Mouse (Mus musculus) CH12.LX (cell line): ENCODE results near the gene Pdha2. TPM values are rescaled to one million over a fixed set of nuclear protein-coding genes. Genes with fewer than 3 reads are reported as not detected.

Experiments used
- DNase-seq: peaks from one replicate; pipeline ENCODE4 v3.0.0-alpha.2; 2013; ENCODE audit errors: extremely low read depth
- H3K27ac ChIP-seq: 2 replicates; pipeline ENCODE4 v1.5.1; 2012; ENCODE audit warnings: low read depth, mild to moderate bottlenecking, control low read depth, moderate library complexity; ENCODE audit not compliant: insufficient read depth
- H3K27me3 ChIP-seq: replicated peaks from 2 replicates; pipeline ENCODE3; 2012; ENCODE audit warnings: inconsistent platforms
- H3K36me3 ChIP-seq, 2 experiments: replicated peaks in 1 of 2; 2 replicates each; pipeline versions ENCODE3 to v1.6.1; 2012; ENCODE audit warnings: inconsistent platforms in 1 of 2, low read length in 1 of 2, mild to moderate bottlenecking in 1 of 2, mixed read lengths in 1 of 2, moderate library complexity in 1 of 2; ENCODE audit not compliant: control insufficient read depth in 1 of 2, insufficient read depth in 1 of 2
- H3K4me1 ChIP-seq, 2 experiments: 2 replicates each; pipeline ENCODE4 v1.6.1; 2012; ENCODE audit warnings: inconsistent platforms in 1 of 2, moderate library complexity in 1 of 2; ENCODE audit not compliant: insufficient read depth in 2 of 2, control insufficient read depth in 1 of 2
- H3K4me2 ChIP-seq: 2 replicates; pipeline ENCODE4 v1.6.1; 2012; ENCODE audit warnings: low read depth, mild to moderate bottlenecking, control low read depth; ENCODE audit not compliant: poor library complexity, insufficient read depth, severe bottlenecking
- H3K4me3 ChIP-seq, 3 experiments: fragments of 150-350 bp in 1 of 3; sonication (generic) in 1 of 3; replicated peaks in 1 of 3; 2 replicates each; pipeline versions ENCODE3 to v1.5.1; 2011 to 2012; ENCODE audit warnings: low read depth in 2 of 3, low read length in 2 of 3, mild to moderate bottlenecking in 2 of 3, moderate library complexity in 2 of 3, control low read depth in 1 of 3, improper control_type of control experiment in 1 of 3, inconsistent platforms in 1 of 3, mixed read lengths in 1 of 3; ENCODE audit not compliant: poor library complexity in 1 of 3
- H3K79me2 ChIP-seq: replicated peaks from 2 replicates; pipeline ENCODE4 v1.6.1; 2012; ENCODE audit warnings: mild to moderate bottlenecking, moderate library complexity; ENCODE audit not compliant: control insufficient read depth, poor library complexity, insufficient read depth, severe bottlenecking; ENCODE audit errors: extremely low read depth
- H3K9ac ChIP-seq: 2 replicates; pipeline ENCODE4 v1.6.1; 2012; ENCODE audit warnings: low read depth, mild to moderate bottlenecking, control low read depth, moderate library complexity; ENCODE audit not compliant: insufficient read depth
- H3K9me3 ChIP-seq: replicated peaks from 2 replicates; pipeline ENCODE3; 2012; ENCODE audit warnings: low read length, inconsistent platforms, mixed read lengths
- CHD2 ChIP-seq: IDR thresholded peaks from 2 replicates; pipeline ENCODE4 v1.6.1; 2011; ENCODE audit warnings: low read length, improper control_type of control experiment
- EP300 ChIP-seq: IDR thresholded peaks from 2 replicates; pipeline ENCODE4 v1.6.1; 2011; ENCODE audit warnings: low read length, improper control_type of control experiment
- GABPA ChIP-seq: IDR thresholded peaks from 2 replicates; pipeline ENCODE4 v1.6.1; 2012; ENCODE audit warnings: low read depth, low read length, improper control_type of control experiment, inconsistent platforms; ENCODE audit not compliant: insufficient replicate concordance
- IRF4 ChIP-seq: IDR thresholded peaks from 2 replicates; pipeline ENCODE4 v1.6.1; 2014; ENCODE audit warnings: low read depth, mild to moderate bottlenecking, inconsistent platforms, low read length, improper control_type of control experiment
- JUND ChIP-seq: conservative IDR thresholded peaks from 2 replicates; pipeline ENCODE4 v1.6.1; 2011; ENCODE audit warnings: low read depth, low read length, improper control_type of control experiment
- MEF2A ChIP-seq: IDR thresholded peaks from 2 replicates; pipeline ENCODE4 v1.6.1; 2014; ENCODE audit warnings: low read depth, mild to moderate bottlenecking, inconsistent platforms, low read length, improper control_type of control experiment, borderline replicate concordance
- MYC ChIP-seq: IDR thresholded peaks from 2 replicates; pipeline ENCODE4 v1.6.1; 2011; ENCODE audit warnings: low read depth, mild to moderate bottlenecking, improper control_type of control experiment, low read length
- NRF1 ChIP-seq: IDR thresholded peaks from 2 replicates; pipeline ENCODE4 v1.6.1; 2014; ENCODE audit warnings: low read depth, mild to moderate bottlenecking, inconsistent platforms, low read length, improper control_type of control experiment, moderate library complexity
- PAX5 ChIP-seq: IDR thresholded peaks from 2 replicates; pipeline ENCODE4 v1.6.1; 2012; ENCODE audit warnings: low read length, inconsistent platforms, mixed read lengths
- RAD21 ChIP-seq: IDR thresholded peaks from 2 replicates; pipeline ENCODE4 v1.6.1; 2011; ENCODE audit warnings: low read depth, mild to moderate bottlenecking, low read length, improper control_type of control experiment, moderate library complexity
- TBP ChIP-seq: conservative IDR thresholded peaks from 2 replicates; pipeline ENCODE4 v1.6.1; 2011; ENCODE audit warnings: low read depth, low read length, improper control_type of control experiment
- ZC3H11A ChIP-seq: IDR thresholded peaks from 2 replicates; pipeline ENCODE4 v1.6.1; 2012; ENCODE audit warnings: low read depth, mild to moderate bottlenecking, inconsistent platforms, low read length, improper control_type of control experiment
- ZKSCAN1 ChIP-seq: IDR thresholded peaks from 2 replicates; pipeline ENCODE4 v1.6.1; 2012; ENCODE audit warnings: low read depth, inconsistent platforms, low read length, improper control_type of control experiment, borderline replicate concordance
- ZNF384 ChIP-seq: IDR thresholded peaks from 2 replicates; pipeline ENCODE4 v1.6.1; 2012; ENCODE audit warnings: low read depth, low read length, improper control_type of control experiment, inconsistent platforms
- dilution Hi-C: fragments of 300-500 bp; cut with MboI; formaldehyde crosslinking; loops from 2 replicates; pipeline ENCODE4 v1.14.3; 2020; ENCODE audit warnings: low sequenced_read_pairs; ENCODE audit not compliant: extremely low pct_unique_long_range_greater_than_20kb, extremely low pct_ligation_motif_present
- in situ Hi-C: fragments of 300-500 bp; cut with MboI; formaldehyde crosslinking; loops from 3 replicates; pipeline ENCODE4 v1.14.3; 2019; ENCODE audit warnings: low sequenced_read_pairs, low pct_ligation_motif_present, low pct_unique_long_range_greater_than_20kb, mixed read lengths
- polyA plus RNA-seq: library from polyadenylated mRNA; unstranded; fragments of >175 nt; gene quantifications from 2 replicates; pipeline ENCODE4 v1.2.1, GENCODE M21; 2012; ENCODE audit warnings: low read depth; ENCODE audit not compliant: insufficient read length
- total RNA-seq, 2 experiments: library from RNA; depleted of rRNA; stranded (reverse); fragments of 300-350 nt in 1 of 2; fragments of >200 nt in 1 of 2; gene quantifications; 2 replicates each; pipeline ENCODE4 v1.2.3; 2012 to 2014

The Pdha2 gene
- total and polyA plus RNA-seq, 3 experiments: 0.04 TPM; not detected in 2

DNA sequence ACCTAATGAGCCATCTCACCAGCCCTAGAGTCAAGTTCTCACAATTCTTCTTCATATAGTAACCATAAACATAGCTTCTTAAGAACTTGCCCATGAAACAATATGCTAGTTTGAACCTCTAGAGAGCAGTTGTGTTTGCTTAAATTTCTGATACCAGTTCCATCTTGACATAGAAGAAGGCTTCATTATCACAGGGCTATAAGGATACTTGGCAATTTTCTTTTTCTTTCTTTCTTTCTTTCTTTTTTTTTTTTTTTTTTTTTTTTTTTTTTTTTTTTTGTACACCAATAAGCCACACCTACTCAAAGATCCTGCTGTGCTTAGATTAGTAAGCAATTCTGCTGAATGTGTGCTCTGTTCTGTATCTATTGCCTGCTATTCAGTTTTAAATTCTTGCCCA, 2.0 kb upstream of the Pdha2 start:
- H3K4me2 ChIP-seq: no peak overlapping the region
- dilution Hi-C loops (no loop called here), in situ Hi-C loops (no loop called here)
- no peaks in the 10 kb centered on the region for H3K79me2 ChIP-seq
- no peaks in the 10 kb centered on the region for H3K36me3 ChIP-seq
- TF ChIP-seq MEF2A (no peak), ZNF384 (peak; percentile 81)
- no peak overlapping the region for H3K27ac ChIP-seq
- H3K4me3 ChIP-seq: no peak overlapping the region
- peaks cover 9% of the 10 kb centered on the region for H3K9me3 ChIP-seq
- H3K4me1 ChIP-seq: peaks cover 0 to 14% of the 10 kb centered on the region in 2 experiments; a peak in 2 of 4 replicates
- no peak overlapping the region for H3K9ac ChIP-seq
- no peak for DNase-seq
- H3K27me3 ChIP-seq: no peaks in the 10 kb centered on the region

DNA sequence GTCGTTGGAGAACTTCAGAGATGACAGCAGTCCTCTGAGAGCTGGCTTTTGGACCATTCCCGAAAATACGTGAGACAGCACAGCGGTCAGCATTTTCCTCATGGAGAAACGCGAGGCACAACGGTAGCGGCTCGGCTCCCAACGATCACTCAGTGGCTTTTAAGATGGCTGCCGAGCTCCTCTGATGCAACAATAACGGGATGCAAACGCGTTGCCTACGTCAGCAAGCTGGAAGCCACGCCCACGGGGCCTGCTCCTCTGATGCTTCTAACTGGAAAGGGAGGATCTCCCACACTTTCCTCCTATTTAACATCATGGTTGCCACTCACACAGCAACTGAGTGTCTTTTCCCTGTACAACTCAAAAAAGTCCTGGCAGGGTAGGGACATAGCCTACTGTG, 511 bp downstream of the Pdha2 start:
- dilution Hi-C loops: no loop called here
- peaks cover 0 to 11% of the 10 kb centered on the region in 2 experiments; a peak in 2 of 4 replicates for H3K4me1 ChIP-seq
- in situ Hi-C loops: no loop called here

DNA sequence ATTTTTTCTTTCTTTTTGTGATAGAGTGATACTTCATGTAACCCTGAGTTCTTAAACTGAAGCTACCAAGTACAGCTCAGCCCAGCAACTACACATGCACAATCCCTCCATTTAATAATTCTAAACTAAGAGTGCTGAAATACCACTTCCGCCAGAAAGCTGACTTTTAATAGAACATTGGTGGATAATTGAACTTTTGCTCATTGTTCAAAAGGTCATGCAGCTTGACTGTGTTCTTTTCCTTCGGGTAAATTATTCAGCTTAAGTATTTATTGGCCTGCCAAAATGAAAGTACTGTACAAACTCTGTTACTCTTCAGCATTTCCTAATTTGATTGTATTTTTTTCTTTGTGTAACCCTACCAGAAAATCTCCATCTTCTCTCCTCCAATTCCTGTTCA, 10.4 kb downstream of the Pdha2 start:
- H3K27ac ChIP-seq: no peak overlapping the region
- H3K9me3 ChIP-seq: no peaks in the 10 kb centered on the region
- H3K4me2 ChIP-seq: peak overlapping the region; percentile 61; the same call in 1 of the 2 replicates
- H3K36me3 ChIP-seq: no peaks in the 10 kb centered on the region
- in situ Hi-C loops: no loop called here
- no peak for TF ChIP-seq MYC
- no peak for TF ChIP-seq NRF1
- TF ChIP-seq GABPA: no peak
- TF ChIP-seq CHD2: no peak
- TF ChIP-seq RAD21: no peak
- TF ChIP-seq ZKSCAN1: no peak
- TF ChIP-seq ZC3H11A: no peak
- TF ChIP-seq PAX5: no peak
- no peak overlapping the region for H3K4me3 ChIP-seq
- H3K79me2 ChIP-seq: no peaks in the 10 kb centered on the region
- no peak overlapping the region for H3K9ac ChIP-seq
- H3K27me3 ChIP-seq: no peaks in the 10 kb centered on the region
- H3K4me1 ChIP-seq: peaks cover 0 to 3% of the 10 kb centered on the region in 2 experiments; a peak in 1 of 4 replicates
- dilution Hi-C loops: no loop called here
- no peak for DNase-seq

More for the DNA sequence above, 511 bp downstream of the Pdha2 start:
- Histone ChIP-seq H3K9ac (no peak overlapping the region), H3K79me2 (no peaks in the 10 kb centered on the region), H3K4me2 (no peak overlapping the region), H3K27me3 (no peaks in the 10 kb centered on the region), H3K4me3 (no peak overlapping the region), H3K36me3 (no peaks in the 10 kb centered on the region), H3K27ac (no peak overlapping the region), H3K9me3 (peaks cover 9% of the 10 kb centered on the region)
- no peak for TF ChIP-seq CHD2
- TF ChIP-seq PAX5: no peak
- no peak for TF ChIP-seq TBP
- TF ChIP-seq EP300: no peak
- no peak for TF ChIP-seq JUND
- TF ChIP-seq GABPA: no peak
- no peak for TF ChIP-seq IRF4
- no peak for TF ChIP-seq RAD21
- DNase-seq: no peak
